ENCODE assay signal across 9 mouse cellular contexts in genomic region chr19:44161515-44161914, GRCm38 (mm10). TPM values are rescaled to one million over a fixed set of nuclear protein-coding genes. Genes with fewer than 3 reads are reported as not detected.
DNase-seq lines count a peak whose midpoint lies in the region; TF ChIP-seq lines count a peak whose summit lies in the region.
"Had no signal": no experiment of that assay in that cellular context is flagged by ENCODE, and none has a peak within 500 bp of the region (broad histone marks: within the 10 kb centered on the region; RNA-seq: fewer than 3 reads in every experiment).

No protein-coding gene starts in this region.

- in situ Hi-C loops in CH12.LX (cut with MboI; ENCODE audit: low pct_ligation_motif_present, low pct_unique_long_range_greater_than_20kb, low sequenced_read_pairs) = no loop called here

- H3K79me2 ChIP-seq in CH12.LX (replicated peaks; ENCODE audit: control insufficient read depth, extremely low read depth, insufficient read depth, poor library complexity, severe bottlenecking) = no peaks in the 10 kb centered on the region

- H3K4me2 ChIP-seq in CH12.LX (ENCODE audit: insufficient read depth, low read depth, poor library complexity, severe bottlenecking) = no peak overlapping the region
- H3K4me2 ChIP-seq: liver, embryonic 15.5 days had no signal

- peak; percentile 9 for DNase-seq in kidney, adult 2 months
- DNase-seq in kidney, adult 8-10 months = no peak
- DNase-seq in CH12.LX (ENCODE audit: extremely low read depth) (peak; percentile 35), MN1 (ENCODE audit: low spot score) (peak; percentile 44)
- DNase-seq in induced T-regulatory cell, adult 2 months (ENCODE audit: low read depth) = peak; percentile 48
- no peak for DNase-seq in T-cell, adult 2 months (ENCODE audit: low spot score)
- DNase-seq in kidney, postnatal 10 days = no peak
- DNase-seq in left cerebral cortex, postnatal 14 days (ENCODE audit: low spot score in 2 of 2) = no peak

- peak; percentile 82 for TF ChIP-seq RAD21 in CH12.LX (IDR thresholded peaks at IDR 0.05; ENCODE audit: low read depth, low read length)

- WGBS in kidney, adult 2 months = 9% methylated on average over 3 of the region's 3 CpGs

- dilution Hi-C loops in CH12.LX (cut with MboI; ENCODE audit: extremely low pct_ligation_motif_present, extremely low pct_unique_long_range_greater_than_20kb, low sequenced_read_pairs) = no loop called here

- no peak for TF ChIP-seq EP300 in CH12.LX (IDR thresholded peaks at IDR 0.05; ENCODE audit: low read length)

- no peak overlapping the region for H3K4me3 ChIP-seq in kidney, adult 2 months (ENCODE audit: insufficient read depth, low read depth, low read length)
- H3K4me3 ChIP-seq in CH12.LX (replicated peaks in 1 of 3; ENCODE audit: low read depth in 2 of 3, low read length in 2 of 3, poor library complexity in 1 of 3) = no peak overlapping the region
- H3K4me3 ChIP-seq: liver, embryonic 15.5 days had no signal

- no peaks in the 10 kb centered on the region for H3K4me1 ChIP-seq in kidney, adult 2 months (ENCODE audit: control insufficient read depth, insufficient read depth, low read length)
- no peaks in the 10 kb centered on the region for H3K4me1 ChIP-seq in CH12.LX (ENCODE audit: control insufficient read depth in 1 of 2, insufficient read depth in 2 of 2)
- H3K4me1 ChIP-seq: liver, embryonic 15.5 days had no signal

- intact Hi-C loops in left cerebral cortex, postnatal 14 days (cut with DNase I) = no loop called here

- no peaks in the 10 kb centered on the region for H3K36me3 ChIP-seq in kidney, adult 2 months (ENCODE audit: control insufficient read depth, insufficient read depth, low read length)
- no peaks in the 10 kb centered on the region for H3K36me3 ChIP-seq in CH12.LX (replicated peaks in 1 of 2; ENCODE audit: control insufficient read depth in 1 of 2, insufficient read depth in 1 of 2, low read length in 1 of 2)
- H3K36me3 ChIP-seq: liver, embryonic 15.5 days had no signal

- no peak overlapping the region for H3K27ac ChIP-seq in kidney, adult 2 months (ENCODE audit: insufficient read depth, low read depth, low read length)
- no peak overlapping the region for H3K27ac ChIP-seq in CH12.LX (ENCODE audit: insufficient read depth, low read depth)
- H3K27ac ChIP-seq: liver, embryonic 15.5 days had no signal

- no peak overlapping the region for H3K9ac ChIP-seq in CH12.LX (ENCODE audit: insufficient read depth, low read depth)
- H3K9ac ChIP-seq: liver, embryonic 15.5 days had no signal

- no peak for TF ChIP-seq CTCF in kidney, adult 2 months (conservative IDR thresholded peaks at IDR 0.05; ENCODE audit: insufficient read depth, insufficient read length, low read depth, low read length)
- peak; percentile 86 to 92 for TF ChIP-seq CTCF in CH12.LX (conservative IDR thresholded peaks at IDR 0.05 in 1 of 2, IDR thresholded peaks at IDR 0.05 in 1 of 2; ENCODE audit: low read depth in 2 of 2, low read length in 2 of 2)

- H3K27me3 ChIP-seq in kidney, adult 2 months (replicated peaks; ENCODE audit: control insufficient read depth, insufficient read depth, low read length) = no peaks in the 10 kb centered on the region
- H3K27me3 ChIP-seq in CH12.LX (replicated peaks) = no peaks in the 10 kb centered on the region

- no peak for TF ChIP-seq POLR2A in kidney, adult 2 months (IDR thresholded peaks at IDR 0.05; ENCODE audit: low read depth, low read length)
- no peak for TF ChIP-seq POLR2A in CH12.LX (IDR thresholded peaks at IDR 0.05; ENCODE audit: low read depth, low read length)

- H3K9me3 ChIP-seq in CH12.LX (replicated peaks; ENCODE audit: low read length) = no peaks in the 10 kb centered on the region
- H3K9me3 ChIP-seq: liver, embryonic 15.5 days had no signal

TF ChIP-seq in CH12.LX, 34 proteins besides CTCF, POLR2A, EP300 and RAD21:
- TF ChIP-seq SMC3 (IDR thresholded peaks at IDR 0.05; ENCODE audit: low read depth, low read length) (peak; percentile 71), CHD2 (IDR thresholded peaks at IDR 0.05; ENCODE audit: low read length) (no peak)
TF ChIP-seq in CH12.LX: peak in this region for 1.

RNA-seq across cellular contexts. Expression of gene Bloc1s2, which starts 15.3 kb away (rescaled TPM):
- polyA plus RNA-seq in kidney, adult 2 months (2012; rRNA removed) = 19.7 and 28.1 TPM in 2 replicates
- 115 and 117 TPM in 2 replicates for total RNA-seq in CH12.LX (2012; rRNA removed)
- total RNA-seq in CH12.LX (2014; rRNA removed) = 92.4 and 107 TPM in 2 replicates
- 96.3 and 101 TPM in 2 replicates for polyA plus RNA-seq in CH12.LX (2012; ENCODE audit: insufficient read length, low read depth)
- 10 to 100 TPM; 71.4 to 73.9 TPM for total RNA-seq in left cerebral cortex, postnatal 14 days (2021)

RNA-seq across cellular contexts. Expression of gene Cwf19l1, which starts 25.8 kb away (rescaled TPM):
- polyA plus RNA-seq in kidney, adult 2 months (2012; rRNA removed) = 7.9 and 9.9 TPM in 2 replicates
- total RNA-seq in CH12.LX (2012; rRNA removed) (11.0 and 15.2 TPM in 2 replicates), CH12.LX (2014; rRNA removed) (27.8 and 30.4 TPM in 2 replicates)
- polyA plus RNA-seq in CH12.LX (2012; ENCODE audit: insufficient read length, low read depth) = 45.0 and 45.9 TPM in 2 replicates
- total RNA-seq in left cerebral cortex, postnatal 14 days (2021) = 10 to 100 TPM; 16.6 to 19.4 TPM

RNA-seq across cellular contexts. Expression of gene Pkd2l1, which starts 30.7 kb away (rescaled TPM):
- 0.02 TPM in 1 of 2 replicates, not detected in the other for polyA plus RNA-seq in kidney, adult 2 months (2012; rRNA removed)
- 0.04 TPM in 1 of 2 replicates, not detected in the other for total RNA-seq in CH12.LX (2012; rRNA removed)
- total RNA-seq in CH12.LX (2014; rRNA removed) = not detected in 2 replicates
- 0.07 TPM in 2 replicates for polyA plus RNA-seq in CH12.LX (2012; ENCODE audit: insufficient read length, low read depth)
- under 1 TPM in 1 of 2 experiments, not detected in 1; 0.11 TPM for total RNA-seq in left cerebral cortex, postnatal 14 days (2021)
- polyA plus RNA-seq: liver, embryonic 15.5 days had no signal

RNA-seq across cellular contexts. Expression of gene Scd3, which starts 41.6 kb away (rescaled TPM):
- 0.13 and 0.20 TPM in 2 replicates for polyA plus RNA-seq in kidney, adult 2 months (2012; rRNA removed)
- total RNA-seq in CH12.LX (2012; rRNA removed) (0.04 TPM in 1 of 2 replicates, not detected in the other), CH12.LX (2014; rRNA removed) (not detected in 2 replicates)
- polyA plus RNA-seq in CH12.LX (2012; ENCODE audit: insufficient read length, low read depth) = 0.11 TPM in 1 of 2 replicates, not detected in the other
- 1 to 10 TPM; 1.5 to 1.6 TPM for total RNA-seq in left cerebral cortex, postnatal 14 days (2021)
- polyA plus RNA-seq: liver, embryonic 15.5 days had no signal

RNA-seq across cellular contexts. Expression of gene Chuk, which starts 54.2 kb away (rescaled TPM):
- 28.9 and 34.4 TPM in 2 replicates for polyA plus RNA-seq in kidney, adult 2 months (2012; rRNA removed)
- total RNA-seq in CH12.LX (2012; rRNA removed) (36.4 and 36.9 TPM in 2 replicates), CH12.LX (2014; rRNA removed) (82.4 and 102 TPM in 2 replicates)
- polyA plus RNA-seq in CH12.LX (2012; ENCODE audit: insufficient read length, low read depth) = 40.6 and 42.7 TPM in 2 replicates
- total RNA-seq in left cerebral cortex, postnatal 14 days (2021) = 10 to 100 TPM; 40.9 to 54.5 TPM

Comparison
In these comparisons a context has a peak if more than half of its experiments do, and no peak if none do; other contexts are left out.
1. DNase-seq: peak in kidney, adult 2 months (single experiment), CH12.LX (single experiment), MN1 (single experiment) and induced T-regulatory cell, adult 2 months (single experiment); none in kidney, adult 8-10 months (0 of 2), T-cell, adult 2 months (single experiment), kidney, postnatal 10 days (single experiment) and left cerebral cortex, postnatal 14 days (0 of 2).